Mouse (Mus musculus) liver, adult 2 months (tissue): ENCODE measurements around the gene Tbx10.

Source experiments
- CTCF ChIP-seq: fragments of 200-500 bp; IDR thresholded peaks from 2 replicates; pipeline ENCODE4 v1.5.1; 2011; ENCODE audit warnings: low read depth, low read length, control low read depth
- POLR2A ChIP-seq: fragments of 200-500 bp; IDR thresholded peaks from 2 replicates; pipeline ENCODE4 v1.6.1; 2011; ENCODE audit warnings: low read length, control low read depth; ENCODE audit not compliant: insufficient read depth; ENCODE audit errors: extremely low read depth

DNA sequence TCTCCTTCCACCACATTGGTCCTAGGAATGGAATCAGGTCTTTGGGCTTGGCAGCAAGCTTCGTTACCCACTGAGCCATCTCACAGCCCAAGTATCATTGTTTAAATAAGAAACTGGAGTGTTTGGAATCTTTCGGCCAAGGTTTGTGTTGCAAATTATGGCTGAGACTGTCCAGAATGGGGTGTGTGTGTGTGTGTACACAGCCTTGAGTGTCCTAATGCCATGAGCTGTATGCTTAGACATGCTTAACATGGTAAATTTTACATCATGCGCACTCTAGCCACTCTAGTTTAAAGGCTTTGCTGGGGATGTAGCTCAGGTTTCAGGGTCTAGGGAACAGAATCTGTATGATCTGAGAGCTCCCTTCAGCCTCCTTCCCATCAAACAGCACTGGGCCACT lies 3.0 kb downstream of the Tbx10 start:
- TF ChIP-seq CTCF, result no peak
- TF ChIP-seq POLR2A, result no peak
